Mouse (Mus musculus) thymus, adult 2 months (tissue): Measurements from ENCODE around the gene Dgki. TPM values are rescaled to one million over a fixed set of nuclear protein-coding genes. Genes with fewer than 3 reads are reported as not detected.

Source experiments
- DNase-seq: peaks from one replicate; pipeline ENCODE4 v3.0.0; 2021
- H3K27ac ChIP-seq: fragments of 200-500 bp; 2 replicates; pipeline ENCODE4 v1.5.1; 2012; ENCODE audit warnings: low read length, control low read depth; ENCODE audit not compliant: control insufficient read depth, insufficient read depth
- H3K27me3 ChIP-seq: fragments of 200-500 bp; 2 replicates; pipeline ENCODE4 v1.6.1; 2012; ENCODE audit warnings: mild to moderate bottlenecking, low read length, moderate library complexity, mixed read lengths; ENCODE audit not compliant: control insufficient read depth, insufficient read depth
- H3K36me3 ChIP-seq: fragments of 200-500 bp; 2 replicates; pipeline ENCODE4 v1.6.1; 2012; ENCODE audit warnings: mild to moderate bottlenecking, low read length, moderate library complexity; ENCODE audit not compliant: control insufficient read depth, insufficient read depth
- H3K4me1 ChIP-seq: fragments of 200-500 bp; replicated peaks from 2 replicates; pipeline ENCODE4 v1.6.1; 2012; ENCODE audit warnings: low read length; ENCODE audit not compliant: control insufficient read depth, insufficient read depth
- H3K4me3 ChIP-seq: fragments of 200-500 bp; 2 replicates; pipeline ENCODE4 v1.5.1; 2012; ENCODE audit warnings: mild to moderate bottlenecking, low read length, control low read depth, moderate library complexity; ENCODE audit not compliant: control insufficient read depth, insufficient read depth
- CTCF ChIP-seq: fragments of 200-500 bp; IDR thresholded peaks from 2 replicates; pipeline ENCODE4 v1.5.1; 2012; ENCODE audit warnings: mild to moderate bottlenecking, control low read depth, low read length, moderate library complexity, borderline replicate concordance; ENCODE audit not compliant: control insufficient read depth, poor library complexity, insufficient read depth; ENCODE audit errors: extremely low read depth
- POLR2A ChIP-seq: fragments of 200-500 bp; IDR thresholded peaks from 2 replicates; pipeline ENCODE4 v1.6.1; 2012; ENCODE audit warnings: mild to moderate bottlenecking, low read length, control low read depth, moderate library complexity; ENCODE audit not compliant: control insufficient read depth, poor library complexity, insufficient read depth; ENCODE audit errors: extremely low read depth
- WGBS: fragments of 180-500 bp; shearing (Covaris S2); methylation state at CpG from one replicate; pipeline ENCODE4 v1.1.7; 2018; 5-methylcytosine and 5-hydroxymethylcytosine counted together
- polyA plus RNA-seq: library from polyadenylated mRNA; depleted of rRNA; stranded (reverse); fragments of >200 nt; gene quantifications from 2 replicates; pipeline ENCODE4 v1.2.3, GENCODE M21; 2012

The Dgki gene
- polyA plus RNA-seq, 1 experiment, result 0.15 TPM

DNA sequence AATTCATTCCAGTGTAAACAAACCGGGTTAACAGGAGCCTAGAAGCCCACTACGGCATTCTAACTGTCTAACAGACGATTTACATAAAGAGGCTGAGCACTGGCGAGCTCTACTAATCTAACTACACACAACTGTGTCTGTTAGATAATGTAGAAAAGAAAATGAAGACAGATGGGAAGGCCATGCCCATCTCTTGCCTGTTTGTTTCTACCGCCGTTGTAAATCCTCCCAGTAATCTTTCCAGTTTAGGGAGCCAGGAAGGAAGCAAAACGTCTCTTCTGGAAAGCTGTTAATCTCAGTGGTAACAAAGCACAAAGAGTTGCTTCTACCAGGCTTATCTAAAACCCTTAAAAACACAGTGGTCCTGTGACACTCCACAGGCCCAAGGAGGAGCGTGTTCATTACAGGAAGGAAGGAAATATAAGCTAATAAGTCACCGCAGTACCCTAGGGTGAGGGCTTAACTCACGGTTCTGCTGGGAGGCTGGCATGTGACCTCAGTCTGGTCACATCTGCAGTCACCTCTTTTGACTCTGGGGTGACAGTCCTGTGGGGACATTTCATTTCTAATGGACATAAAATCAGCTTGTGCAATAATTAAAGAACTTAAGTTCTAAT is 235.7 kb downstream of the Dgki start:
- no peak for DNase-seq
- WGBS, result 41% methylated on average over 10 of the region's 10 CpGs
- H3K27ac ChIP-seq, result no peak overlapping the region
- H3K36me3 ChIP-seq, result no peaks in the 10 kb centered on the region
- H3K27me3 ChIP-seq, result no peaks in the 10 kb centered on the region
- TF ChIP-seq CTCF, result no peak
- no peak overlapping the region for H3K4me3 ChIP-seq
- no peaks in the 10 kb centered on the region for H3K4me1 ChIP-seq

DNA sequence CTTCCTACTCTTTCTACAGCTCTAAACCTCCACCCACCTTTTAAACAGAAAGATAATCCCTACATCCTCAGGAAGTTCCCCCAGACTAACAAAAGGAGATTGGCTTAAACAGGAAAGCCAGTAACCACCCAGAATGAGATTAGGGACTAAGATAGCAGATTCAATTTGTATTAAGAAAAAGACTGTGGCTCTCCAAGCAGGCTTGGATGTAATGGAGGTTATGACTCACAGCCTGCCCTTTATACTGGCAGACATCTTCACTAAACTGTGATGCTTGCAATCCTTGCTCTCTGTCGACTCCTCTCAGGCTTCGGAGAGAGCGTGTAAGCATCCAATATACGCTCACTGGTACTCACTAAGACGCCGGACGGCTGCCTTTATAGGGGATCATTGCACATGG is 236.7 kb downstream of the Dgki start:
- TF ChIP-seq CTCF (no peak), POLR2A (no peak)
- Histone ChIP-seq H3K4me1 (no peaks in the 10 kb centered on the region), H3K4me3 (no peak overlapping the region), H3K27me3 (no peaks in the 10 kb centered on the region), H3K27ac (no peak overlapping the region), H3K36me3 (no peaks in the 10 kb centered on the region)
- no peak for DNase-seq
- 93% methylated on average over 7 of the region's 7 CpGs for WGBS

GRCm38 (mm10) chr6:37060114-37060513 is 239.9 kb downstream of the Dgki start:
- TF ChIP-seq POLR2A, result no peak
- no peak for TF ChIP-seq CTCF
- Histone ChIP-seq H3K36me3 (no peaks in the 10 kb centered on the region), H3K4me3 (no peak overlapping the region), H3K4me1 (no peaks in the 10 kb centered on the region), H3K27ac (no peak overlapping the region), H3K27me3 (no peaks in the 10 kb centered on the region)
- WGBS, result 95% methylated on average over 3 of the region's 3 CpGs
- no peak for DNase-seq

DNA sequence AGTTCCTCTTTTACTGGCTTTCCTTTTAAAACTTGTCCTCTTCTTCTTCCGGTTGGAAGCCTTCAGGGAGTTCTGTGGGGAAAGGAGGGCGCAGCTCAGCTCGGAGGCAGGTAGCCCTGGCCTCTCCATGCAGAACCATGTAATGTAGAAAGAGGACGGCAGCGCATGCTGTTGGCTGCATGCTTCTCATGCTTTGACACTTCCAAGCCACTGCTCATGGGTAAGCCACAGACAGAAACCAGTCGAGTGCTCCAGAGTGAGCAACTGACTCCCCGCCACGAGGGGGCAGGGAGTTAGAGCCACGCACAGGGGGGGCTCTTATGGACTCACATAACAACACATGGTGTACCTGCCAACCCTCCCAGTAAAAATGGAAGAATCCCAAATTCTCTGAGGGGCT is 242.0 kb downstream of the Dgki start:
- no peaks in the 10 kb centered on the region for H3K36me3 ChIP-seq
- TF ChIP-seq POLR2A (no peak), CTCF (no peak)
- WGBS, result 85% methylated on average over 9 of the region's 9 CpGs
- no peaks in the 10 kb centered on the region for H3K27me3 ChIP-seq
- H3K27ac ChIP-seq, result no peak overlapping the region
- H3K4me1 ChIP-seq, result no peaks in the 10 kb centered on the region
- no peak for DNase-seq
- no peak overlapping the region for H3K4me3 ChIP-seq

DNA sequence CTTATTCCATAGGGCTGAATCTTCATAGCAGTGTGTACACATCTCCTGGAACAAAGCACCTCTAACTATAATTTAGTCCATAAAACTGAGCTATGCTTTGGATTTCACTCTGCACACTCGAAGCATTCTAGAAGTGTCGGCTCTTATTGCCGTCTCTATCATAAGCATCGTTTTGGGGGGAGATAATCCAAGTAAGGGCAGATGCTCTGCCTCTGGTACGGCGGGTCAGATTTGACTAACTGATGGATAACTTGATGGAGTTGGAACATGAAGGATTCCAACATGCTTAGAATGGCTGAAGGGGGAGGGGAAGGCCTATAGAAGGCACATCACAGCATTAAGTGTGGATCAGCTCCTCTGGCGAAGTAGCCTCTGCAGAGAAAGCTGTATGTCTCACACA is 242.4 kb downstream of the Dgki start:
- no peak overlapping the region for H3K4me3 ChIP-seq
- DNase-seq, result no peak
- no peaks in the 10 kb centered on the region for H3K4me1 ChIP-seq
- WGBS, result 96% methylated on average over 7 of the region's 7 CpGs
- no peak overlapping the region for H3K27ac ChIP-seq
- no peaks in the 10 kb centered on the region for H3K36me3 ChIP-seq
- no peak for TF ChIP-seq POLR2A
- no peak for TF ChIP-seq CTCF
- H3K27me3 ChIP-seq, result no peaks in the 10 kb centered on the region

- no peak overlapping the region for H3K4me3 ChIP-seq
- no peak overlapping the region for H3K27ac ChIP-seq
- TF ChIP-seq CTCF (no peak), POLR2A (no peak)
- WGBS, result 84% methylated on average over 3 of the region's 3 CpGs
- H3K27me3 ChIP-seq, result no peaks in the 10 kb centered on the region
- no peaks in the 10 kb centered on the region for H3K4me1 ChIP-seq
- DNase-seq, result no peak
- no peaks in the 10 kb centered on the region for H3K36me3 ChIP-seq
Observed at GRCm38 (mm10) chr6:37055634-37056033, 244.3 kb downstream of the Dgki start.

GRCm38 (mm10) chr6:37055128-37055527 is 244.9 kb downstream of the Dgki start:
- no peak for DNase-seq
- H3K36me3 ChIP-seq, result no peaks in the 10 kb centered on the region
- 89% methylated on average over 5 of the region's 5 CpGs for WGBS
- H3K4me1 ChIP-seq, result no peaks in the 10 kb centered on the region
- TF ChIP-seq POLR2A, result no peak
- no peak for TF ChIP-seq CTCF
- H3K27ac ChIP-seq, result no peak overlapping the region
- no peak overlapping the region for H3K4me3 ChIP-seq
- H3K27me3 ChIP-seq, result no peaks in the 10 kb centered on the region
